Mouse (Mus musculus) midbrain, postnatal 0 days (tissue): Measurements from ENCODE around the gene Gdpd5. TPM values are rescaled to one million over a fixed set of nuclear protein-coding genes. Genes with fewer than 3 reads are reported as not detected.

Experiments
- ATAC-seq: fragments of 200-750 bp; cut with Nextera tagmentation; 2 replicates; pipeline ENCODE4 v1.8.0; 2017; ENCODE audit warnings: moderate number of reproducible peaks, mild to moderate bottlenecking, moderate TSS enrichment, moderate library complexity; ENCODE audit not compliant: low FRiP score
- DNase-seq: peaks from one replicate; pipeline ENCODE4 v3.0.0-alpha.2; 2015; ENCODE audit warnings: low spot score
- H3K27ac ChIP-seq: fragments of 300-500 bp; sonication (generic); 2 replicates; pipeline ENCODE4 v1.5.1; 2014; ENCODE audit warnings: low read depth, mild to moderate bottlenecking, low read length, mixed read lengths
- H3K27me3 ChIP-seq: fragments of 300-500 bp; sonication (generic); 2 replicates; pipeline ENCODE4 v1.6.1; 2014; ENCODE audit warnings: low read length, control low read depth, mixed read lengths; ENCODE audit not compliant: insufficient read depth
- H3K36me3 ChIP-seq: fragments of 300-500 bp; sonication (generic); 2 replicates; pipeline ENCODE4 v1.6.1; 2014; ENCODE audit warnings: low read length, control low read depth, mixed read lengths; ENCODE audit not compliant: insufficient read depth
- H3K4me1 ChIP-seq: fragments of 300-500 bp; sonication (generic); 2 replicates; pipeline ENCODE4 v1.6.1; 2014; ENCODE audit warnings: mild to moderate bottlenecking, control low read depth, antibody characterized with exemption, low read length, mixed read lengths; ENCODE audit not compliant: insufficient read depth
- H3K4me2 ChIP-seq: fragments of 300-500 bp; sonication (generic); 2 replicates; pipeline ENCODE4 v1.6.1; 2014; ENCODE audit warnings: low read depth, mild to moderate bottlenecking, low read length, mixed read lengths; ENCODE audit not compliant: poor library complexity, severe bottlenecking
- H3K4me3 ChIP-seq: fragments of 300-500 bp; sonication (generic); 2 replicates; pipeline ENCODE4 v1.5.1; 2014; ENCODE audit warnings: low read depth, mild to moderate bottlenecking, low read length, moderate library complexity
- H3K9ac ChIP-seq: fragments of 300-500 bp; sonication (generic); replicated peaks from 2 replicates; pipeline ENCODE4 v1.6.1; 2014; ENCODE audit warnings: mild to moderate bottlenecking, low read length, moderate library complexity, mixed read lengths; ENCODE audit not compliant: poor library complexity, severe bottlenecking
- H3K9me3 ChIP-seq: fragments of 300-500 bp; sonication (generic); 2 replicates; pipeline ENCODE4 v1.6.1; 2016; ENCODE audit warnings: low read length, control low read depth
- CTCF ChIP-seq: IDR thresholded peaks from 2 replicates; pipeline ENCODE4 v1.5.1; 2016; ENCODE audit warnings: antibody characterized with exemption, mild to moderate bottlenecking
- WGBS: fragments of 180-500 bp; shearing (Covaris S2); extraction: QIAGEN DNeasy Blood & Tissue Kit; methylation state at CpG from one replicate; pipeline ENCODE4 v1.1.7; 2014; 5-methylcytosine and 5-hydroxymethylcytosine counted together
- polyA plus RNA-seq: library from polyadenylated mRNA; unstranded; fragments of >200 nt; fragmentation: Nextera tagmentation; extraction: Ambion mirVana; gene quantifications from 2 replicates; pipeline ENCODE4 v1.2.1, GENCODE M21; 2015
- total RNA-seq: library from RNA; depleted of rRNA; stranded (reverse); fragments of >200 nt; gene quantifications from 2 replicates; pipeline ENCODE4 v1.2.3, GENCODE M21; 2014

Gene Gdpd5
- total and polyA plus RNA-seq, 2 experiments from 2014 or later = 25.9 to 44.6 TPM

GRCm38 (mm10) chr7:99405386-99406155, 24.4 kb downstream of the Gdpd5 start:
- ATAC-seq (no peak), DNase-seq (peak; percentile 19)
- Histone ChIP-seq H3K27ac (no peak overlapping the region), H3K36me3 (peaks cover 7% of the 10 kb centered on the region), H3K4me1 (no peaks in the 10 kb centered on the region), H3K4me3 (no peak overlapping the region), H3K9ac (no peak overlapping the region), H3K27me3 (no peaks in the 10 kb centered on the region), H3K4me2 (no peak overlapping the region), H3K9me3 (no peaks in the 10 kb centered on the region)
- 24% methylated on average over 8 of the region's 8 CpGs for WGBS
- TF ChIP-seq CTCF = no peak

GRCm38 (mm10) chr7:99407598-99407997, 26.4 kb downstream of the Gdpd5 start:
- no peak for DNase-seq
- no peak overlapping the region for H3K4me2 ChIP-seq
- H3K27ac ChIP-seq = no peak overlapping the region
- no peaks in the 10 kb centered on the region for H3K4me1 ChIP-seq
- no peak for ATAC-seq
- H3K9me3 ChIP-seq = no peaks in the 10 kb centered on the region
- H3K27me3 ChIP-seq = no peaks in the 10 kb centered on the region
- 87% methylated on average over 2 of the region's 2 CpGs for WGBS
- peaks cover 7% of the 10 kb centered on the region for H3K36me3 ChIP-seq
- H3K9ac ChIP-seq = no peak overlapping the region
- no peak overlapping the region for H3K4me3 ChIP-seq
- TF ChIP-seq CTCF = no peak

- ATAC-seq = no peak
- Histone ChIP-seq H3K9ac (no peak overlapping the region), H3K36me3 (peaks cover 11% of the 10 kb centered on the region), H3K27me3 (no peaks in the 10 kb centered on the region), H3K4me1 (no peaks in the 10 kb centered on the region), H3K9me3 (no peaks in the 10 kb centered on the region), H3K4me3 (no peak overlapping the region), H3K27ac (no peak overlapping the region), H3K4me2 (no peak overlapping the region)
- 77% methylated on average over 8 of the region's 8 CpGs for WGBS
- DNase-seq = no peak
- no peak for TF ChIP-seq CTCF
These were observed 28.4 kb downstream of the Gdpd5 start for GRCm38 (mm10) chr7:99409441-99410222.

GRCm38 (mm10) chr7:99410315-99410714, 29.1 kb downstream of the Gdpd5 start:
- Histone ChIP-seq H3K36me3 (peaks cover 13% of the 10 kb centered on the region), H3K4me3 (no peak overlapping the region), H3K27me3 (no peaks in the 10 kb centered on the region), H3K9me3 (no peaks in the 10 kb centered on the region), H3K9ac (no peak overlapping the region), H3K27ac (no peak overlapping the region), H3K4me2 (no peak overlapping the region), H3K4me1 (no peaks in the 10 kb centered on the region)
- DNase-seq (no peak), ATAC-seq (no peak)
- TF ChIP-seq CTCF = no peak
- 81% methylated on average over 9 of the region's 9 CpGs for WGBS

- TF ChIP-seq CTCF = no peak
- H3K36me3 ChIP-seq = peaks cover 13% of the 10 kb centered on the region
- DNase-seq = no peak
- ATAC-seq = no peak
- 60% methylated on average over 6 of the region's 6 CpGs for WGBS
- no peaks in the 10 kb centered on the region for H3K27me3 ChIP-seq
- no peak overlapping the region for H3K4me3 ChIP-seq
- H3K9ac ChIP-seq = no peak overlapping the region
- H3K27ac ChIP-seq = no peak overlapping the region
- H3K9me3 ChIP-seq = no peaks in the 10 kb centered on the region
- no peaks in the 10 kb centered on the region for H3K4me1 ChIP-seq
- H3K4me2 ChIP-seq = no peak overlapping the region
These were observed 30.0 kb downstream of the Gdpd5 start for GRCm38 (mm10) chr7:99411047-99411779.
